ENCODE assay signal across 8 mouse cellular contexts in the genomic region with DNA sequence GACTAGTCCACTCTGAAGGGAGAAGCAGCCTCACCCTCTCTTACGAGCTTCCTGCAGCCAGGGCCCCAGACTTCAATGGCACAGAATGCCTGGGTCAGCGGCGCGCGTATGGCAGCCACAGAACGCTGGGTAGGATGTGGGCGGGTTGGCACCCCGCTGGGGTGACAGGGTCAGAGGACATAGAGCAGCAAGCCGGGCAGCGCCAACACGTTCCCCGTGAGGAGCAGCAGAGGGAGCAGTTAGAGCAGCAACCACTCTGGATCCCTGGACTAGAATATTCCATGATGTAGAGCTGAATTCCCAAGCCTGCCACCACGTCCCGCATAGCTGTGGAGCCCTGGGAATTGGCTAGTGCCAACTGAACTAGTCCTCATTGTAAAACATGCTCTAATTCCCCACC. TPM values are rescaled to one million over a fixed set of nuclear protein-coding genes. Genes with fewer than 3 reads are reported as not detected.
DNase-seq lines count a peak whose midpoint lies in the region; ATAC-seq and TF ChIP-seq lines count a peak whose summit lies in the region.

No protein-coding gene starts in this region.

- DNase-seq in cerebellum, adult 2 months, result no peak
- no peak for DNase-seq in cerebellum, adult 18-20 months
- peak; percentile 32 for DNase-seq in liver, postnatal 0 days
- DNase-seq in embryo, embryonic 11 days, result peak; percentile 34
- DNase-seq in kidney, postnatal 25 days, result peak; percentile 62 to 83
- DNase-seq in thymus, postnatal 10 days (ENCODE audit: low spot score in 2 of 2), result no peak
- no peak for DNase-seq in frontal cortex, postnatal 10 days (ENCODE audit: low spot score in 2 of 2)

- WGBS in cerebellum, adult 2 months, result 8% methylated on average over 14 of the region's 14 CpGs
- 12% methylated on average over 14 of the region's 14 CpGs for WGBS in liver, postnatal 0 days (ENCODE audit: insufficient replicate concordance)
- WGBS in liver, embryonic 12.5 days (ENCODE audit: insufficient replicate concordance), result 10% methylated on average over 14 of the region's 14 CpGs

- no peaks in the 10 kb centered on the region for H3K9me3 ChIP-seq in liver, postnatal 0 days (ENCODE audit: low read length)
- H3K9me3 ChIP-seq in liver, embryonic 12.5 days (replicated peaks), result no peaks in the 10 kb centered on the region

- no peak for TF ChIP-seq POLR2A in cerebellum, adult 2 months (IDR thresholded peaks at IDR 0.05; ENCODE audit: borderline replicate concordance, insufficient read depth, low read length)

- no peak overlapping the region for H3K27ac ChIP-seq in cerebellum, adult 2 months (ENCODE audit: insufficient read depth, low read length)
- H3K27ac ChIP-seq in liver, postnatal 0 days (ENCODE audit: low read depth), result no peak overlapping the region
- H3K27ac ChIP-seq in liver, embryonic 12.5 days, result no peak overlapping the region

- no peaks in the 10 kb centered on the region for H3K36me3 ChIP-seq in liver, postnatal 0 days (replicated peaks; ENCODE audit: insufficient read depth, low read length)
- no peaks in the 10 kb centered on the region for H3K36me3 ChIP-seq in liver, embryonic 12.5 days

- no peak for TF ChIP-seq EP300 in liver, postnatal 0 days (IDR thresholded peaks at IDR 0.05; ENCODE audit: low read depth)

- 0 out of 2 replicates have a peak overlapping the region, but pooled peaks have one; percentile 27 for H3K4me2 ChIP-seq in liver, postnatal 0 days (ENCODE audit: low read depth, low read length)
- H3K4me2 ChIP-seq in liver, embryonic 12.5 days, result no peak overlapping the region

- peak; percentile 31; the same call in 1 of the 2 replicates for TF ChIP-seq CTCF in cerebellum, adult 2 months (IDR thresholded peaks at IDR 0.05; ENCODE audit: borderline replicate concordance, insufficient read depth, low read depth, low read length)
- peak; percentile 38 for TF ChIP-seq CTCF in liver, postnatal 0 days (IDR thresholded peaks at IDR 0.05; ENCODE audit: low read depth)

- no peaks in the 10 kb centered on the region; the same call in 1 of the 2 replicates for H3K27me3 ChIP-seq in cerebellum, adult 2 months (ENCODE audit: control insufficient read depth, insufficient read depth, low read length)
- H3K27me3 ChIP-seq in liver, postnatal 0 days (ENCODE audit: insufficient read depth, low read length), result peaks cover 43% of the 10 kb centered on the region
- peaks cover 85% of the 10 kb centered on the region for H3K27me3 ChIP-seq in liver, embryonic 12.5 days (replicated peaks)

- peaks cover 2% of the 10 kb centered on the region; the same call in 1 of the 2 replicates for H3K4me1 ChIP-seq in cerebellum, adult 2 months (ENCODE audit: control insufficient read depth, insufficient read depth, low read length)
- peaks cover 4% of the 10 kb centered on the region; the same call in 1 of the 2 replicates for H3K4me1 ChIP-seq in liver, postnatal 0 days (ENCODE audit: insufficient read depth)
- H3K4me1 ChIP-seq in liver, embryonic 12.5 days, result no peaks in the 10 kb centered on the region

- no peak overlapping the region for H3K9ac ChIP-seq in liver, postnatal 0 days (replicated peaks)
- H3K9ac ChIP-seq in liver, embryonic 12.5 days, result no peak overlapping the region

- H3K4me3 ChIP-seq in cerebellum, adult 2 months (replicated peaks; ENCODE audit: insufficient read depth, low read depth, low read length), result no peak overlapping the region
- H3K4me3 ChIP-seq in liver, postnatal 0 days (ENCODE audit: low read depth, low read length), result no peak overlapping the region
- no peak overlapping the region for H3K4me3 ChIP-seq in liver, embryonic 12.5 days

- ATAC-seq in liver, postnatal 0 days, result peak; percentile 44; the same call in 1 of the 2 replicates
- ATAC-seq in liver, embryonic 12.5 days, result no peak

RNA-seq across cellular contexts. Expression of a gene that starts 5.7 kb away (rescaled TPM):
- 61.8 and 65.7 TPM in 2 replicates for polyA plus RNA-seq in cerebellum, adult 2 months (2012; rRNA removed)
- 0.24 and 0.26 TPM in 2 replicates for polyA plus RNA-seq in liver, postnatal 0 days (2015; fragmentation: Nextera tagmentation; extraction: Ambion mirVana)
- not detected in 2 replicates for polyA plus RNA-seq in liver, embryonic 12.5 days (2016; fragmentation: Nextera tagmentation; extraction: Ambion mirVana)

RNA-seq across cellular contexts. Expression of a gene that starts 44.8 kb away (rescaled TPM):
- polyA plus RNA-seq in cerebellum, adult 2 months (2012; rRNA removed), result 51.4 and 56.2 TPM in 2 replicates
- 84.7 and 91.7 TPM in 2 replicates for polyA plus RNA-seq in liver, postnatal 0 days (2015; fragmentation: Nextera tagmentation; extraction: Ambion mirVana)
- polyA plus RNA-seq in liver, embryonic 12.5 days (2016; fragmentation: Nextera tagmentation; extraction: Ambion mirVana), result 114 and 117 TPM in 2 replicates

RNA-seq across cellular contexts. Expression of a gene that starts 54.0 kb away (rescaled TPM):
- not detected in 2 replicates for polyA plus RNA-seq in cerebellum, adult 2 months (2012; rRNA removed)
- polyA plus RNA-seq in liver, postnatal 0 days (2015; fragmentation: Nextera tagmentation; extraction: Ambion mirVana), result 0.19 TPM in 1 of 2 replicates, not detected in the other
- polyA plus RNA-seq in liver, embryonic 12.5 days (2016; fragmentation: Nextera tagmentation; extraction: Ambion mirVana), result 0.52 and 0.54 TPM in 2 replicates

Comparison
In these comparisons a context has a peak if more than half of its experiments do, and no peak if none do; other contexts are left out.
1. DNase-seq: peak in liver, postnatal 0 days (single experiment), embryo, embryonic 11 days (single experiment) and kidney, postnatal 25 days (2 of 2); none in cerebellum, adult 2 months (0 of 2), cerebellum, adult 18-20 months (0 of 2), thymus, postnatal 10 days (0 of 2) and frontal cortex, postnatal 10 days (0 of 2).
2. RNA of a gene that starts 5.7 kb away (polyA plus RNA-seq): 61.8 to 65.7 TPM in cerebellum, adult 2 months; 0.24 to 0.26 TPM in liver, postnatal 0 days and not detected in liver, embryonic 12.5 days; every median in the first group is over 10 times any median in the second.